Mouse (Mus musculus) macrophage (primary cell): ENCODE measurements around the gene Letm1. TPM values are rescaled to one million over a fixed set of nuclear protein-coding genes. Genes with fewer than 3 reads are reported as not detected.

Source experiments
- H3K27ac ChIP-seq: fragments of 350-480 bp; formaldehyde crosslinking; 2 replicates; pipeline ENCODE4 v1.9.0; 2021
- H3K36me3 ChIP-seq: fragments of 350-480 bp; formaldehyde crosslinking; 2 replicates; pipeline ENCODE4 v1.9.0; 2021; ENCODE audit errors: inconsistent target
- H3K4me3 ChIP-seq: fragments of 350-480 bp; formaldehyde crosslinking; 2 replicates; pipeline ENCODE4 v1.9.0; 2021; ENCODE audit errors: inconsistent target
- H3K79me2 ChIP-seq: fragments of 350-480 bp; formaldehyde crosslinking; 2 replicates; pipeline ENCODE4 v1.9.0; 2021; ENCODE audit errors: inconsistent target
- WGBS: methylation state at CpG from one replicate; pipeline ENCODE4 v1.1.7; 2026; ENCODE audit warnings: inconsistent platforms; ENCODE audit not compliant: missing documents; 5-methylcytosine and 5-hydroxymethylcytosine counted together
- polyA plus RNA-seq: library from polyadenylated mRNA; stranded (reverse); fragments of 250-400 nt; gene quantifications from 3 replicates; pipeline ENCODE4 v1.2.4, GENCODE M21; 2018; ENCODE audit warnings: inconsistent platforms
- total RNA-seq, 78 experiments: library from RNA; depleted of rRNA; stranded (reverse); fragments of 250-400 nt; gene quantifications; 1 replicate in 9 of 78; 2 replicates in 24 of 78; 3 replicates in 43 of 78; 4 replicates in 2 of 78; pipeline ENCODE4 v1.2.4; 2018; ENCODE audit warnings: inconsistent platforms in 56 of 78

The Letm1 gene
- total RNA-seq (2018; cell fraction: chromatin; rRNA removed), result 10 to 100 TPM; 12.1 to 78.8 (median 48.9) TPM
- total RNA-seq (2018; cell fraction: cytosol; rRNA removed), result 10 to 100 TPM; 16.9 to 31.6 (median 25.3) TPM
- 10 to 100 TPM; 10.3 to 53.6 (median 30.1) TPM for total RNA-seq (2018; cell fraction: nucleus; rRNA removed)
- polyA plus RNA-seq, result 18.0 to 31.8 TPM (median 23.1 TPM) in 3 replicates

DNA sequence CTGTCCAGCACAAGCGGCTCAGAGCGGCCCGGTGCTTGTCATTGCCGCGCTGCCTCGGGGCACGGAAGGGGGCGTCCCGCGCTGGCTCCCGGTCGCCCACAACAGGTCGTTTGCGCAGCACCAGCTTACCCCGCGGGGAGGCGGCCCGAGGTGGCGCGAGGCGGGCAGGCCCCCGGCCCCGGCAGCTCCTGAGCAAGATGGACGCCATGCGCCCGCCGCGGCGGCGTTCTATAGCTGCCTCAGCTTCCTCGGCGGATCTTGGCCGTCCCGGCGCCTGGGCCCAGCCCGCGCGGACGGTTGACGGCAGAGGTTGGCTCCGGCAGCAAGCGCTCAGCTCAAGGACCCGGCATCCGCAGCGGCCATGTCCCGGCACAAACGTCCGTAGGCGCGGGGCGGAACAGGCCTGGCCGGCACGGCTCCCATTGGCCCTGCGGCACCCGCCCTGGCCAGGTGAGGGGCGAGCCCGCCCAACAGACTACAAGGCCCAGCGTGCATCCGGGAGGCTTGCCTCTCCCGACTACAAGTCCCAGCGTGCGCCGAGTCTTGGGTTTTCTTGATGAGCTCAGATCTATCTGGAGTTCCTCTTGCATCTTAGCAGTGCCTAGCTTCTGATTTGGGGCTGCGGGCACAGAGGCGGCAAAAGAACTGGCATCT is at the start of gene Letm1:
TSS of gene Letm1 (minus strand) at position 473 of the 654 bp plus-strand sequence.
- H3K27ac ChIP-seq, result 0 out of 2 replicates have a peak within 1 kb of the TSS, but pooled peaks have one; percentile 5
- H3K36me3 ChIP-seq, result peaks cover 5% of the 10 kb centered on the region
- under 1% methylated on average over 55 of the region's 65 CpGs for WGBS
- H3K79me2 ChIP-seq, result peaks cover 36% of the 10 kb centered on the region
- peak within 1 kb of the TSS; percentile 60 for H3K4me3 ChIP-seq

GRCm38 (mm10) chr5:33830832-33831231 is 48.2 kb upstream of the Letm1 start:
- peaks cover 100% of the 10 kb centered on the region for H3K79me2 ChIP-seq
- no peaks in the 10 kb centered on the region for H3K36me3 ChIP-seq
- no peak overlapping the region for H3K4me3 ChIP-seq
- no CpG with 5 or more reads among the region's 1 CpGs for WGBS
- H3K27ac ChIP-seq, result no peak overlapping the region

GRCm38 (mm10) chr5:33829958-33830357 is 47.3 kb upstream of the Letm1 start:
- Histone ChIP-seq H3K36me3 (no peaks in the 10 kb centered on the region), H3K27ac (no peak overlapping the region), H3K4me3 (no peak overlapping the region), H3K79me2 (peaks cover 100% of the 10 kb centered on the region)
- 77% methylated on average over 3 of the region's 3 CpGs for WGBS

- no peaks in the 10 kb centered on the region for H3K36me3 ChIP-seq
- H3K27ac ChIP-seq, result no peak overlapping the region
- 72% methylated on average over 8 of the region's 8 CpGs for WGBS
- H3K4me3 ChIP-seq, result no peak overlapping the region
- H3K79me2 ChIP-seq, result peaks cover 100% of the 10 kb centered on the region
Measured at GRCm38 (mm10) chr5:33828107-33828506, 45.5 kb upstream of the Letm1 start.

GRCm38 (mm10) chr5:33826001-33826400 is 43.4 kb upstream of the Letm1 start:
- no peaks in the 10 kb centered on the region for H3K36me3 ChIP-seq
- H3K4me3 ChIP-seq, result no peak overlapping the region
- H3K79me2 ChIP-seq, result peaks cover 97% of the 10 kb centered on the region
- H3K27ac ChIP-seq, result no peak overlapping the region

DNA sequence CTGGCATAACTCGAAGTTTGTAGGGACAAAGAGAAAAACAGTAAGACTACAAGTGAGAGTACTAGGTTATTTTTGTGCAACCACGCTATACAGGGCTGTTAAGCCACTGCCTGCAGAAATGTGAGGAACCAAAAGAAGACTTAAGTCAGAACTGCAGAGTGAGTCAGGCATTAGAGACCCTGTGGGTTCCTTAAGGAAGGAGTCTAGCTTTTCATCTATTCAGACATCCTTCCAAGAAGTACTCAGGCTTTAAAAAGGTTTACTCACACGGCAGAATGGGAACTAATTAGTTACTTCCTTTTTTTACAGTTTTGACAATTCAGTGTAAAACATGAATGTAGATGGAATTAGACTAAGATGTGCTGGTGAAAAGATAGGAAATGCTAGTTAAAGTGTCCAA is 39.8 kb upstream of the Letm1 start:
- Histone ChIP-seq H3K79me2 (peaks cover 61% of the 10 kb centered on the region), H3K4me3 (no peak overlapping the region), H3K27ac (peak overlapping the region; percentile 55), H3K36me3 (no peaks in the 10 kb centered on the region)
- 3% methylated on average over 3 of the region's 3 CpGs for WGBS

DNA sequence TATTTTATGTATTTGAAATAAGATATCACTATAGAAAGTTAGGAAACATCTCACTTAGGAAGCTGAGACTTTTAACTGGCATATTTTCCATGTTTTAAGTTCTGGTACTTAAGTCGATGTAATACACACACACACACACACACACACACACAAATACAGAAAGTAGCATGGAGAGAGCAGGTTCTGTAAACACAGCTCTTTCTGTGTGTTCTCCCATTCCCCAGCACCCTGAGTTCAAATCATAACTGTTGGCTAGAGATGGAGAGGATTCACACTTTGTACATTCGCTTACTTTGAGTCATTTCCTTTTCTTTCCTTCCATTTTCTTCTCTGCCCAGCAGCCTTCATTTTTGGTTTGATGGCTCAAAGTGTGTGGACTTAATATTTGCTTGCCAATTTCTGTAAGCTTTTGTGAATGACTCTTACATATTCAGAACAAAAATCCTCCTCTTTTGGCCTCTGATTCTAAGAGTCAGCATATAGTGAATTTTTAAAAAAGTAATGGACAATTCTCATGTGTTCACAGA is 39.3 kb upstream of the Letm1 start:
- Histone ChIP-seq H3K79me2 (peaks cover 56% of the 10 kb centered on the region), H3K36me3 (no peaks in the 10 kb centered on the region), H3K4me3 (peak overlapping the region; percentile 59), H3K27ac (peak overlapping the region; percentile 55)
- WGBS, result 8% methylated on average over 2 of the region's 2 CpGs

GRCm38 (mm10) chr5:33820733-33821621 is 38.4 kb upstream of the Letm1 start:
- Histone ChIP-seq H3K79me2 (peaks cover 46% of the 10 kb centered on the region), H3K4me3 (peak overlapping the region; percentile 59), H3K36me3 (no peaks in the 10 kb centered on the region), H3K27ac (peak overlapping the region; percentile 55)
- 0% methylated on average over 95 of the region's 121 CpGs for WGBS

DNA sequence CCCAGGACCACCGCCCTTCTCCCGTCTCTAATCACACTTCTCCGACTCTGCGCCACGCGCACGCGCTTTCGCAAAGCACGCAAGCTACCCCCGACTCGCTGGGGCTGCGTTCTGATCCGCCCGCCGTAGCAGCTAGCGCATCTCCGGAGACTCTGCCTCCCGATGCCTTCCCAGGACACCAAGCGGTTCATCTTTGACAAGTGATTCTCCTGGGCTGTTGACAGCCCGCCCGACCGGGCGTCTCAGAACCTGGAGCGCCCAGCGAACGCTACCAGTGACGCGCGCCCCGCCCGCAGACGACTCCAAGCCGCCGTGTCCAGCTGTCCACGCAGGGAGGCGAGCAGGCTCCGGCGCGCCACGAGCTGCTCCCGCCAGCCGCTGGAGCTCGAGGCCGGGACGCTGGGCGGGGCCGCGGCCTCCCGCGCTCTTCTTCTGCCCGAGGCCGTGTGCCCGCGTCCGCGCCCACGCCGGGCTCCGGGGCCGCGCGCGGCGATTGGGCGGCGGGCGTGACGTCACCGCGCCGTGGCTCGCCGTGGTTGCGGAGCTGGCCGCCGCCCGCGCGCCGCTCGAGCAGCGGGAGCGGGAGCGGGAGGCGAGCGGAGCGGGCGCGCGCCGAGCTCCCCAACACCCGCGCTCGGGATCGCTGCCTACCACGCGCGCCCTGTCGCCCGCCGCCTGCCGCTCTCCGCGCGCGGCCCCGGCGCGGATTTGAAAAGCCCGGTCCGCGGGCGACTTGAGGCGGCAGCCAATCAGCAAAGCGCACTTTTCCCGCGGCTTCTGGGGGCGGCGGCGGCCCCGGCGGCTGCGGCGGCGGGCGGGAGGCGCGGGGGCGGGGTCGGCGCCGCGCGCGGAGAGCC is 37.5 kb upstream of the Letm1 start, which contains the start of gene Nsd2:
TSS of gene Nsd2 (plus strand) at position 850 of the 857 bp plus-strand sequence.
- Histone ChIP-seq H3K36me3 (no peaks in the 10 kb centered on the region), H3K27ac (peak within 1 kb of the TSS; percentile 55), H3K79me2 (peaks cover 38% of the 10 kb centered on the region), H3K4me3 (peak within 1 kb of the TSS; percentile 59)
- WGBS, result under 1% methylated on average over 80 of the region's 136 CpGs

DNA sequence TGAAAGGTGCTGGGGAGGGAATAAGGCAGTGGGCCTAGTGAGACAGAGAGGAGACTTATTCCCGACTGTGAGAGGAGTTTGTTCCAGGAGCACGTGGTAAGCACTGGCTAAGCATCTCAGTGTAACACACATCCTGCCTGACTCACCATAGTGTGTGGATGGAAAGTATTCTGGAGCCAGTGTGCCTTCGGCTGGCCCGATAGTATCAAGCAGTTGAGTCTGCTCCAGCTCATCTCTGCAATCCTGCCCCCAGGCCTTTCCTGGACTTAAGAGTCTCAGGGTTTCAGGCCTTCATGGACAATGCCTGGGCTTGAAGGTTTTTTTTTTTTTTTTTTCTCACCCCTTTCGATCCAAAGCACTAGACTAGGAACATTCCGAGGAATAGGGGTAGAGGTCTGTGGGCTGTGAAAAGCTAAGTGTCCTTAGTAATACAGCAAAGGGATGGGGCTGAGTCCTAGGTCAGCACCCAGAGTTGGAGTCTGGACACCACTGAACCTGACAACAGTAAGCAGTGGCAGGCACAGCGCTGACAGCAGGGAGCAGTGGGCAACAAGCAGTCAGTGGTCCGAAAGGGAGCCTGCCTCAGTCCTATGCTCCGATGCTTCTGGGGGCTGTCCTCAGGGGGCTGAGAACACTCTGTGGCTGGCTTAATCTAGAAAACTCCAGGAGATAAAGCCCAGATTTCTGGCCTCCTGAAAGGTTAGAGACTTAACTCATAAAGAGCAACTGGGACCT is 36.7 kb upstream of the Letm1 start:
- Histone ChIP-seq H3K27ac (peak overlapping the region; percentile 51), H3K4me3 (peak overlapping the region; percentile 40)

DNA sequence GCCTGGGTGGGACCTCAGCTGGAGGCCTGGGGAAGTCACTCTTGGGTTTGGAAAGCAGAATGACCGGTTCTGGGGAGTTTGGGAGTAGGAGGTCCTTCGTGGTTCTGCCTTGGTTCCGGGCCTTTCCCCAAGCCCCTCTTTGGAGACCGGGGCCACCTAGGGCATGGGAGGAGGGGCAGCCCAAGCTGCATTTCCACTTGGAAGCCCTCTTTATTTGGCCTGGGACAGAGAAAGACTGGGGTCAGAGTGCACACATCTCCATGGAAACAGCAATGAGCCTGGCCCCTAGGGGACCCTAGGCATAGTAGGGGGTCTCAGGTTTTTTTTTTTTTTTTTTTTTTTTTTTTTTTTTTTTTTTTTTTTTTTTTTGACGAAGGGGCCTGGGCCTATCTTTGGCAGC is 35.5 kb upstream of the Letm1 start:
- 81% methylated on average over 5 of the region's 5 CpGs for WGBS
- Histone ChIP-seq H3K79me2 (peaks cover 18% of the 10 kb centered on the region), H3K27ac (no peak overlapping the region), H3K4me3 (no peak overlapping the region), H3K36me3 (no peaks in the 10 kb centered on the region)

More for the DNA sequence above, 36.7 kb upstream of the Letm1 start:
- WGBS, result 18% methylated on average over 9 of the region's 9 CpGs
- Histone ChIP-seq H3K79me2 (peaks cover 30% of the 10 kb centered on the region), H3K36me3 (no peaks in the 10 kb centered on the region)

- Histone ChIP-seq H3K4me3 (no peak overlapping the region), H3K79me2 (no peaks in the 10 kb centered on the region), H3K27ac (no peak overlapping the region), H3K36me3 (no peaks in the 10 kb centered on the region)
- WGBS, result 91% methylated on average over 6 of the region's 6 CpGs
Measured at GRCm38 (mm10) chr5:33816008-33816725, 33.5 kb upstream of the Letm1 start.

- 93% methylated on average over 4 of the region's 4 CpGs for WGBS
- H3K27ac ChIP-seq, result no peak overlapping the region
Measured at GRCm38 (mm10) chr5:33811519-33811918, 28.9 kb upstream of the Letm1 start.

More at GRCm38 (mm10) chr5:33811519-33811918, 28.9 kb upstream of the Letm1 start:
- Histone ChIP-seq H3K79me2 (no peaks in the 10 kb centered on the region), H3K36me3 (no peaks in the 10 kb centered on the region), H3K4me3 (no peak overlapping the region)
